Mouse (Mus musculus) frontal cortex, postnatal 14 days (tissue): ENCODE measurements around the gene Asb7.

ENCODE experiments used
- DNase-seq, 2 experiments: peaks; one replicate each; pipeline ENCODE4 v3.0.0; 2022; ENCODE audit warnings: low spot score in 2 of 2

Asb7 gene

DNA sequence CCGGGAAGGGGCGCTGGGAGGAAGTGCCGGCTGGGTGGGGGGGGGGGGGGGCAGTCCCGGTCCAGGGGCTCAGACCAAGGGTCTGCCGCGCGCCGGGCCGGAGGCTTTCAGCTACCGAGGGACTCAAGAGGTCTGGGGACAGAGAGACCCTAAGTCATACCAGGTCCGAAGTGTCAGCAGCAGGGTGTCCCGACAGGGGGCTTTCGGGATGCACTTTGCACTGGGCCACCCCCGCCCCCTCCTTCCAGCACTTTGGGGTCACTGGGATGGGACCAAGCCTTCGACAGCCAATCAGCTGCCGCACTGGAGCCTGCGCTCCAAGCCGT lies at the start of gene Asb7:
Gene Asb7, minus strand, starts transcription at position 303 of the 326 bp plus-strand sequence.
- no peak for DNase-seq

DNA sequence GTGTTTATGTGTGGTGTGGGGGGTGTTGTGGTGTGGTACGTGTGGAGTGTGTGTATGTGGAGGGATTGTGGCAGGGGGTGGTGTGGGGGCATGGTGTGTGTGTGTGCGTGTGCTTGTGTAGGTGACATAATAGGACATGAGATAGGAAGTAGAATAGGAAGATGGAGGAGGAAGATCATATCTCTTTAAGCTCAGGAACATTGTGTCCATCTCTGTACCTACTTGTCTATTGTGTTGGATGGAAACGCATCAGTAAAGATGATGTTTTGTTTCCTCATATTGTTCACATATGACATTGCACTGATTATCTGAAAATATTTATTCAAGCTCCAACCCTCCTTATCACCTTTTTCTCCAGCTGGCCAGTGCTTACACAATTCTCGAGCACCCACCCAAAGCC lies 48.0 kb upstream of the Asb7 start:
- DNase-seq: no peak

DNA sequence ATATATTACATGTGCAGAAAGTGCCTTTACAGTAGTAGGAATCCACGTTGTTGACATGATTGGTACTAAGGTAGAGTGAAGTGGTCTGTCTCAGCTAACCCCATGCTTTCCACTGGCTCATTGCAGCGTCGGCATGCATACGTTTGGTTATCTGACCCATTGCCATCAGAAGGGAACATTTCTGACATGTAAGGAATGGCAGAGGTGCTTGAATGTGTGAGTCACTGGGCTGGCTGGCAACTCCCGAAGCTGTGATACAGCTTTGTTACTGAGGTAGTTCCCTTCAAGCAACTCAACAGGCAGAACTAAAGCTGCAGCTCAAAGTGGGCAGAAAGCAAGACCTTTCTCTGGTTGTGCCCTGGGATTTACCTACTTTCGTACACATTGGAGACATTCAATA lies 45.6 kb upstream of the Asb7 start:
- DNase-seq: no peak

DNA sequence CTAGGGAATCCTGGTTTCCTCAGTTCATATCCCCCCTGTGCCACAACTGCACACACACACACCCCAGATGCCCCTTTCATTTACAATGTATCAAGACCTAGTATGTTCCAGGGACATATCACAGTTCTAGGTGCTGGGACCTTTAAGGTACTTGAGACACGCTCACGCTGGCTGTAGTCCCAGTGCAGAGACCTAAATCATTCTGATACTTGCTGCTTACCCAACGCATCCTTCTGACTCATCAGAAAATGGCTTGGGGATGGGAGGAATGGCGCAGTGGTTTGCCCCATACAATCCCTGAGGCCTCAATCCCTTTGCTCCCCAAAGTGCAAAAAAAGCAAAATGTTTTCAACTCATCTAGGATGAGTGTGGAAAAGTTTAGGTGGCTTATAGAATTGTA lies 45.1 kb upstream of the Asb7 start:
- DNase-seq: no peak

DNA sequence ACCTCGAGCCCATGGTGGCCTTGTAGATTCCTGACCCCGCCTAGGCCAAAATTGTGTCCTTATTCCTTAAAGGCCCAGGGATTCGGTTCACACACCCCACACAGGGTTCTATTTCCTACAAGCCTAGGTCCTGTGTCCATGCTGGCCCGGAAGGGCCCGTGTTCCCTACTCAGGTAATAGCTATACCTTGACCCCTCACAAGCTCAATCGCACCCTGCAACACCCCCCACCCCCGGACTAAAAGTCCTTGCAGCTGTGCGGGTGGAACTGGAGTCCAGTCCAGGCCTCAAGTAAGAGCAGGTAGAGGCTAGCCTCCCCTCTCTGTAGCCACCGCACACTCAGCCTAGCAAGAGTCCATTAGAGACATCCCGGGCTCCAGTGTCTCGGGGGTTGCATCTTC lies 44.5 kb upstream of the Asb7 start:
- no peak for DNase-seq

DNA sequence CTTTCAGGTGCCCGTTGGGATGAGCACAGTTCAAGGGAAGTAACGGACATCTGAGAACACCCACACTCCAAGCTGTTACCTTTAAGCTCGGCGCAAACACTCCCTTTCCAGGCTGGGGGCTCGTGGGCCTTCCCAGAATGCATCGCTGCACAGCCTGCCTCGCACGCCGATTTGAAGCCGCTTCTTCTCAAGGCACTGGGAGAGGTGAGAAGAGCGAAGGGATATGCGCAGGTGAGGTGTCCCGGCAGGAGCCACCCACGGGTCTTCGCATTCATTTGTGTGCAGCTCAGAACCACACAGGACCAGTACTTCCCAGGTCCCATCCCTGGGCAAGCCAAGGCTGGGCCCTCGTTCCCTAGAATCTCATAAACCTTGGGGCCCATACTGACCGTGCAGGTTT lies 44.0 kb upstream of the Asb7 start:
- no peak for DNase-seq

DNA sequence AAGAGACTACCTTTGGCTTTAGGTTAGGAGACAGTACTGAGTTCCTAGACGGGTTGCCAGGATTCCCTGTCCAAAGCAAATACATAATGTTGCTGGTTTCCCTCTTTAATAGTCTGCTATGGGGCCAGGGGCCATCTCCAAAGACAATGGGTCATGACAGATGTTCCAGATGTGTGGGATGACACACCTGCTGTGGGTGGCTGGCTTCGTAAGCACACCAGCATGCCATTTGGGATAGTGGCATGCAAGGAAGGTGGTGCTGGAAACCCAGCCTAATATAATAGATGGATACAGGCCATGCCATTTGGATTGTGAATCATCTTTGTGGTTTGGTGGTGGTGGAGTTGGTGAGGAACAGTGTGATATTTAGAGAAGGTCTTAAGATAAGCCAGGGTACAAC lies 39.8 kb upstream of the Asb7 start:
- DNase-seq: no peak

DNA sequence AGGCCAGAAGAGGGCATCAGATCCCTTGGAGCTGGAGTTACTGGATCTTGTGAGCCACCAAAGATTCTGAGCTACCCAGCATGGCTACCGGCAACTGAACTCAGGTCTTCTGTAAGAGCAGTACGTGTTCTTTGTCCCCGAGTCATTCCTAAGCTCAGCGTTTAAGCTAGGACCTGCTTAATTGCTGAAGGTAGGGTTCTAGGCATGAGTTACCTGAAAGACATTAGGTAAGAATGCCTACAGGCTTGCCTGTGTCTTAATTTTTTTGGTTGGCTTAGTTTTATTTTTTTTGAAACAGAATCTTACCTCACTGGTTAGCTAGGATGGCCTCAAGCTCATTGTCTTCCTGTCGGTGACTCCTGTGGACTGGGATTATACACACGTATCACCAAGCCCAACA lies 38.7 kb upstream of the Asb7 start:
- DNase-seq: no peak

DNA sequence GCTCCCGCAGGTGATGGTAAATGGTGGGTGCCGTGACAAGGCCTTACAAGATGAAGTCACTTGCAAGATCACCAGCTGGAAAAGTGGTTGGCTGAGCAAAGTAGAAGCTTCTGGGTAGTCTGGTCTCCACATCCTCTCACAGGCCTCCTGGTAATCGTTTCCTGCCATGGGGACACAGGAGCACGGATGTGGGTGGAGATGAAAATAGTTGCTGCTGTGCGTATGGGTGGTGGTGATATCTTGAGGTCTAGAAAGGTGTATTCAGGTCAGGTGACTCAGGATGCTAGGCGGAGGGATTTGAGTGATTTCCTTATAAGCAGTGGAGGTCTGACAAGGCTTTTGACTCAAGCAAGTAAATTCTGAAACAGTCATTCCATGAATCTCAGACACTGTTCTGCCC lies 35.6 kb upstream of the Asb7 start:
- no peak for DNase-seq

DNA sequence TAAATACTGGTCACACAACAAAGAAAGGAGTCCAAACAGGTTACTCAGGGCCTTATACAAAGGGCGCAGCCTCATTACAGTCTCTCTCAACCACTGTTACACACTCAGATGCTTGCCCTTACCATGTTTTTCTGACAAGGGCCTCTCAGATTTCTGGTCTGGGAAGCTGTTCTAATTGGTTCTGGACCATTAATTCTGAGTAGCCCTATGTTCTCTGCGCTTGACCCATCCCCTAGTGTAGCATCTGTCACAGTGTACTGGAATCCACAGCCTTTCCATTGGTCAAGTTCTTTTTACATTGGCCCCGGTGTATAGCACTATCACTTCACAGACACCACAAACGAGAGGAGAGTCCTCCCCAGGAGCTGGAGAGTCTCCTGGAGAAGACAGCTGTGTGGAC lies 35.1 kb upstream of the Asb7 start:
- no peak for DNase-seq

DNA sequence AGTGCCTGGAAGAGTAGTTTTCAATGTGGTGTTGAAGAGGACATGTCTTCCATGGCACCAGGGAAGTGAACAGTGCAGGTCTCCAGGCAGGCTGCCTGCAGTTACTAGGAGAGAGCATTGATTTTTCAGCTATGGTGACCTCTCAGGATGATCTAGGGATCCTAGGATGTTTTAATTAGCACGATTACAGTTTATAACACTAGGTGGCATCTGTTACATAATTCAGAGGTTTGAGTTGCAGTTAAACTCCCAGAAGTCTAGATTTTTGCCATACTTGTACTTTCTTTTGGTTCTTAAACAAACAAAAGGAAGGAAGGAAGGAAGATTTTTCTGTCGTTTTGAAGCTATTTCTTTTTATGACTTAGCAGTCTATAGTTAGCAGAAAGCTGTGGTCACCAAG lies 21.8 kb upstream of the Asb7 start:
- DNase-seq: no peak

DNA sequence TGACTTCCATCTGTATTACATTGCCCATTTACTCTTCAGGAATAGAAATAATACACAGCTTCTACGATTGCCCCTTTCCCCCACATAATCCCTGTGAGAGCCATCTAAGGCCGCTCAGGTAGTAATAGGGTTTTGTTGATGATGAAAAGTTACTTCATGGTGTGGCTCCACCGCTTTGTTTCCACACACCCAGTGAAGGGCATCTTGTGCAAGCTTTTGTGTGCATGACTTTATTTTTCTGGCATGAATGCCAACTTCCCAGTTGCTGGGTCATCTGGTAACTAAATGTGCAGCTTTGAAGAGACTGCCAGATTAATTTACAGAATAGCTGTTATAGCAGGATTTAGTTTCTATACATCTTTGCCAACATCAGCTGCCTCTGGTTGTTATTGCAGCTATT lies 15.2 kb upstream of the Asb7 start:
- no peak for DNase-seq

DNA sequence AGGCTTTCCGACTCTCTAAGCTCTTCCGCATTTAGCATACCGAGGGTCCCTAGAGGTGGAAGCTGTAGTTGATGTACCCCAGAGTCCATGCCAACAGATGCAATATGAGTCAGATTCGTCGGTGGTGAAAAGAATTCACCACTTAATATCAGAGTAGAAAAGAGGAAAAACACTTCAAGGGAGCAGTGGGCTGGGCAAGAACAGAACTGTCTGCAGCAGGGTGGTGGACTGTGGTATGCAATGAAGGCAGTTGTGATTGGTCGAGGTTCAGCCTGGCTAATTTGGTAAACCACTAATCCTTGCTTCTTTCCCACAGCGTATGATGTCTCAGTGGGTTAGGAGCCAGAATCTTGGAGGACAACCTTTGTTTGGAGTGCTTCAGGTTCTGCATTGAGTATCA lies 13.3 kb upstream of the Asb7 start:
- DNase-seq: no peak

DNA sequence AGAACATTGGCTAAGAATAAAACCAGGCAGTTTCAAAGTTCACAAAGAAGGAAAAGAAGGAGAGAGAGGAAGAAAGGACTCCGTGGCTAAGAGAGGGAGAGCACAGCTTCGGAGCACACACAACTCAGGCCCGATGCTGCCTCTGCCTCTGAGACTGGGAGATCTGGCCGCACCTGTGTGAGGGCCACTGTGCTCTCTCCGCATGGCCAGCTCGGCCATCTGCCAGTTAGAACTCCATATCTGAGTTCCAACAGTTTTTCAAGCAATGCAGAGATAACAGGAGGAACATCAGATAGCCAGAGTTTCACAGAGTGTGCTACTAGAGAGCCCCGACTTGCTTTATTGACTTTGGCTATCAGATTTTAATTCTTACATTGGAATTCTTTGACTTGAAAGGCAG lies 5.1 kb upstream of the Asb7 start:
- no peak for DNase-seq

DNA sequence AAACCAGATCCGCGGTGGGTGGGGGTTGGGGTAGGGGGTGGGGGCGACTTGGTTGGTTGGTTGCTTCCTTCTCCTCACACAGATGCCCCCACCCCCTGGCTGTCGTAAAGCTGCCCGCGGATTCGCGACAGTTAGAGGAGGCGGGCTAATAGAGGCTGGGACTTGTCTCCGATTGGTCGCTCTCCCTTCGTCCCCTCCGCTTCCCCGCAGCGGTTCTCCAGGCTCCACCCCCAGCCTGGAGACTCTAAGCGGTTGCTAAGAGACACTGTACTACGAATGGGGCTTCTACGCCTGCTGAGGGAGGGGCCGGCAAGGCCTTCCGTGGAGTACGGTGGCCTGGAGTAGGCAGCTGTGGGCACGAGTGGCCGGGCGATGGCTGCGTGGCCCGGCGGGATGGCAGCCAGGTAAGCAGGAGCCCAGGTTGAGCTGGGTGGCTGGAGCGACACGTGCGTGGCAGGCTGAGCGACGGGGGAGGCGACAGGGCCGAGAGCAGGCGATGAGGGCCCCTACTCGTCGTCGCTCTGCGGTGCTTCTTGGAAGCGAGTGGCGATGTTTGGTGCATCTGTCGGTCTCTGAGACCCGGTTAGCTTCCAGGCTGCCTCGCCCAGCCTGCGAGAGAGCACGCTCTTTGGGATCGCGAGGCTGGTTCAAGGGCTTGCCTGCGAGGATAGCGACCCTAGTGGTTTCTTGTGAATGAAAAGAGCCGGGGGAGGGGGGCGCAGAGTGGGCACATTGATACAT lies 394 bp upstream of the Asb7 start, which contains the start of gene Lins1:
Gene Lins1, plus strand, starts transcription at position 270 of the 741 bp plus-strand sequence.
- DNase-seq: peak; percentile 98 to 99

DNA sequence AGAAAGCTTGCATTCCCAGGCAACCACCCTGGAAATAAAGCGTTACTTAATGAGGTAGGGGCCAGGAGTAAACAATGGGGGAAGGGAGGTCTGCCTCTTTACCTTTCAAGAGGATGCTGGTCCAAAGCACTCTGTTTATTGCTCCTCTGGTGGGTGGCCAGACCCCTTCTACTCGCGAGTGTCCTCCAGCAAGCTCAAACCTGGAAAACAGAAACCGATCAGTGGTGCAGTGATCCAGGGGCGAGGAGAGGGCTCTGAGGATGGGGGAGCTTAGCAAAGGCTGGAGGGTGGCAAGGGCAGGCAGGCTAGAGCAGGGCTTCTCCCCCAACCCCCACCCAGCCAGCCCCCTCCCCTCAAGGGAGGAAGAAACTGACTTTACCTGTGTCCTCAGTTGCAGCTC lies 675 bp downstream of the Asb7 start:
- DNase-seq: peak in 1 of 2 experiments; percentile 6

DNA sequence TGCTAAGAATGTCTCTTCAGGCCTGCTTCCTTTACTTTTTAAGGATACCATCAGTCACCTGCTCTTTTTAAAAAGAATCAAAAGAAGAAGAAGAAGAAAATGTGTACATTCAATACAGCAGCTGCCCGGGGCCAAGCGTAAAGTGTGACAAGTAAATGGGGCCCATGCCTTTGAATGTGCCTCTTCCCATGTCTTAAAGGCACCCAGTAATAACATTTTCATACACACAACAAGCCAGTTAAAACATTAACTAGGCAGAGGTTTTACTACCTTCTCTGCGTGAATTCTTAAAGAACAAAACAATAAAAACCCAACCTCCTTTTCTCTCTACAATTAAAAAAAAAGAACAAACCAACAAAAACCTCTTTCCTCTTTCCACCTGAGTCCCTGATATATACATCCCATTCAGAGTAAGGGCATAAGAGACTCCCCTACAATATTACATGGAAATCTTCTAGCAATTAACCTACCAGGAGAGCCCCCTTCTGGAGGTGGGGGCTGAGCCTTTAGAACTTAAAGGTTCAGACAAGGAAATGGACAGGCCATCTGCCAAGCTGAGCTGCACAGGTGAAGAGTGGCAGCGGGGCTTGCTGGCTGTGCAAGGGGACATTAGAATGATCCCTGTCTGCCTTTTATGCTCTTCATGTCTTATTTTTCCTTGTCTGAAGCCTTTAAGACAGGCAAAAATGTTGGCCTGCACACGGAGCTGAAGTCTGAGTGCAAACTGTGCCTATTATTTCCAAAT lies 7.1 kb downstream of the Asb7 start:
- DNase-seq: no peak

DNA sequence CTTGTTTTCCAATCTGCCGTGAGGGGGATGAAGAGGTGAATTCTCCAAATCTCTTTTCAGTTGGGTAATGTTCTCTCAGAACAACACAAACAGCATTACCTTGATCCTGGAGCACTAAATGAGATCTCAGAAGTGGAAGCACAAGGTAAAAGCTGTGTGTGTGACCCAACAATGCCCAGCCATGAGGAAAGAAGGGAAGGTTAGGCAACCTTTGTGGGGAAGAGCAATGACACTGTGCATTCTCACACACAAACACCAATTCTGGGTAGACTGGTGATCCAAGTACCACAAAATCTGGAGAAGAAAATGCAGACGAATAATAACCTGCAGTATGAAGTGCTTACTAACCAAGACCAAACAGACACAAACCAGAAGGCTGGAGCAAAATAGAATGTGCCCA lies 13.6 kb downstream of the Asb7 start:
- no peak for DNase-seq

DNA sequence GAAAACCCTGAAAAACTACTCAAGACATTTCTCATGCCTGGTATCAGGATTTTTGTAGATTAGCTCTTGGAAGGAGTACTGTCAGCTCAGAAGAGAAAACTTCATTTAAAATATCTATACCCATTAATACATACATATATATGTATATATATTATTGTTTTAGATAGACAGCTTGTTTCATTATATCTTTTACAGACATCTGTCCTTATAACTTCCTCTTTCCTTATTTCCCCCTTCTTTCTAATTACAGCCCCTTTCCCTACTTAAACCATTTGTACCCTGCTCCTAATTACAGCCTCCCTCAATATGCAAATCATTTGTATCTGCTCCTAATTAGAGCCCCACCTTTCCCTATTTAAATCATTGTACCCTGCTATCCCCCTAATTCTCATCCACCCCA lies 22.3 kb downstream of the Asb7 start:
- DNase-seq: no peak

DNA sequence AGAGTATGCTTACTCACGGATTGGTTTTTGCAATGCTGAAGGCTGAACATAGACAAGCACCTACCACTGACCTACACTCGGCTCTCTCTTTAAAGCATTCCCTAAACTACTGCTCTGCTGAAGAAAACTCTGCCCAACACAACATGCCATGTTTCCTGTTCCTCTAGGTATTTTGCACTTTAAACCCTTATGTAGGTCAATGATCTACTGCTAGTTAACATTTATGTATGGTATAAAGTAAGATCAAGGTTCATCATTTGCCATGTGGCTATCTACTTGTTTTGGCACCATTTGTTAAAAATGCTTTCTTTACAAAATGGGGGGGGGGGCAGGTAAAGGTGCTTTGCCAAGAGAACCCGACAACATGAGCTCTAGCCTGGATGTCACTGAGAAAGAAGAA lies 25.8 kb downstream of the Asb7 start:
- no peak for DNase-seq

DNA sequence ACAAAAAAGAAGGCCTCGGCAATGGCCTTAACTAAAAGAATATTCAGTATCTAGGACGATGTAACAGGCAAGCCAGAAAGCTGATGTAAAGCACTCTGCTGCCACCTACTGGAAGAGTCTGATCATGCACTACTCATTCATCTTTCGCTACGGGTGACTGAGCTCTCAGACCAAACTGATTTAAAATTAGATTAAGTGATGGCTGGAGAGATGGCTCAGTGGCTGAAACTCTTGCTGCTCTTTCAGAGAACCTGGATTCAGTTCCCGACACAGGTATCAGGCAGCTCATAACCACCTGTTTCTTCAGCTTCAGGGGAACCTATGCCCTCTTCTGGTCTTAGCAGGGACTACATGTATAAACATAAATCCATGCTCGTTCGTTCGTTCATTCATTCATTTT lies 27.8 kb downstream of the Asb7 start:
- peak; percentile 43 to 66 for DNase-seq

DNA sequence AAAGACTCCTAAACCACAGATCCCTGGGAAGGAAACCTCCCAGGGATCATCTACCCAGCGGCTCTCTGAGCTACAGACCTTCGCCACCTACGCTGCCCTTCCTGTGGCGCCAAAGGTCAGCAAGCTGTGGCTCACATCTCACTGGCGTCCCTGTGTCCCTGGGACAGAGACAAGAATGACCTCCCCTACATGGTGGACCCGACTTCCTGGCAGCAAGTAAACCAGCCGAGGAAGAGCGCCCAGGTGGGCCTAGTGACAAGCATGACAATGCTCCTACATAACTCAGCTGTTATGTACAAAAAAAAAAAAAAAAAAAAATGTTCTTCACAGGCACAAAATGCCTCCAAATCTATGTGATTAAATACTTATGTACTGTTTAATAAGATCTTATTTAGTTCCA lies 28.4 kb downstream of the Asb7 start:
- DNase-seq: no peak

DNA sequence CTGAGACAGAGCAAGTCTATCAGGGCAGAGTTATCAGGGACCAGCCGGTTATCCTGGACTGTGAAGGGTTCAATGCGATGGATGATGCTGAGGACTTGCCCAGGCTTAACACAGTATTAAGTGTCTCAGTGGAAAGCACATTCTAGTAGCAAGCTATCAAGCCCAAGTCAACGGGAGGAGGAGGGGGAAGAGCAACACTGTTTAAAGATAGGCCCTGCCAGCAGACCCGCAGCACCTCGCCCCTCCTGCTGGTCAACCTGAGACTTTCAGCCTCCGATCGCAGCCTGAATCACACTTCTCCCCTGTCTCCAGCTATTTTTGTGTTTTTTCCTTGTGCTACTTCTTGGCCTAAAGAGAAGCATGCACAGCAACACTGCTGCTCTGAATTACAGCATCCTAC lies 29.1 kb downstream of the Asb7 start:
- DNase-seq: no peak

DNA sequence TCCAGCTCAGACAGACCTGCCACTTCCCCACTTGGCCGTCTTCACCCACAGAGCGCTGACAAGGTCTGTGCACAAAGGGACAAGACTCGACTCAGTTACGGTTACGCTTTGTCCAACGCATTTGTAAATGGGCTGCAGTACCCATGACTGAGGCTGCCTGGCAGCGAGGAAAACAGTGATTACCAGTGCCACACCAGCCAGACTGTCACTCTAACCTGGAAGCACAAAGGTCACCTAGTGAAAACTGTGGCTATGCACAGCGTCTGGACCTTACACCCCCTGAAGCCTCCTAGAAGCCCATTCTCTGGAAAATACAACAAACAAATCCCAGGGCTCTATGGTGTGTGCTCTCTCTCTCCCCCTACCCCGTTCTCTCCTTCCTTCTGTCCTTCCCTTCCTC lies 33.9 kb downstream of the Asb7 start:
- DNase-seq: no peak
